In genomic region chr7:79523696-79524095, GRCm38 (mm10) we compare ENCODE assay signal across 15 mouse cellular contexts. TPM values are rescaled to one million over a fixed set of nuclear protein-coding genes. Genes with fewer than 3 reads are reported as not detected.
DNase-seq lines count a peak whose midpoint lies in the region; ATAC-seq and TF ChIP-seq lines count a peak whose summit lies in the region.
"Had no signal": no experiment of that assay in that cellular context is flagged by ENCODE, and none has a peak within 500 bp of the region (broad histone marks: within the 10 kb centered on the region; RNA-seq: fewer than 3 reads in every experiment).

No protein-coding gene starts in this region.

- ATAC-seq in forebrain, postnatal 0 days: no peak

- no peaks in the 10 kb centered on the region for H3K27me3 ChIP-seq in forebrain, postnatal 0 days (ENCODE audit: insufficient read depth, low read length)
- peaks cover 98% of the 10 kb centered on the region for H3K27me3 ChIP-seq in midbrain, embryonic 10.5 days (ENCODE audit: low read depth, poor library complexity, severe bottlenecking)

- H3K4me2 ChIP-seq in forebrain, postnatal 0 days (ENCODE audit: low read depth): no peak overlapping the region
- H3K4me2 ChIP-seq: heart, embryonic 15.5 days; liver, embryonic 13.5 days had no signal

- H3K4me1 ChIP-seq in forebrain, postnatal 0 days (ENCODE audit: insufficient read depth): peaks cover 46% of the 10 kb centered on the region
- peaks cover 100% of the 10 kb centered on the region for H3K4me1 ChIP-seq in midbrain, embryonic 10.5 days
- H3K4me1 ChIP-seq: liver, embryonic 13.5 days had no signal

- no peaks in the 10 kb centered on the region for H3K9me3 ChIP-seq in forebrain, postnatal 0 days (ENCODE audit: low read length)
- H3K9me3 ChIP-seq in midbrain, embryonic 10.5 days (replicated peaks): no peaks in the 10 kb centered on the region
- H3K9me3 ChIP-seq: heart, embryonic 15.5 days; liver, embryonic 13.5 days had no signal

- H3K9ac ChIP-seq in forebrain, postnatal 0 days: peak overlapping the region; percentile 33
- H3K9ac ChIP-seq: heart, embryonic 15.5 days; liver, embryonic 13.5 days had no signal

- H3K4me3 ChIP-seq in layer of hippocampus, adult 2 months: no peak overlapping the region
- H3K4me3 ChIP-seq in forebrain, postnatal 0 days (ENCODE audit: low read depth, low read length): no peak overlapping the region
- H3K4me3 ChIP-seq in midbrain, embryonic 10.5 days: no peak overlapping the region
- H3K4me3 ChIP-seq: heart, embryonic 15.5 days; liver, embryonic 13.5 days had no signal

- H3K27ac ChIP-seq in layer of hippocampus, adult 2 months: peak overlapping the region; percentile 85; the same call in 1 of the 2 replicates
- H3K27ac ChIP-seq in forebrain, postnatal 0 days (ENCODE audit: low read depth, low read length): peak overlapping the region; percentile 84
- peak overlapping the region; percentile 91 for H3K27ac ChIP-seq in midbrain, embryonic 10.5 days (replicated peaks)
- H3K27ac ChIP-seq: heart, embryonic 15.5 days; liver, embryonic 13.5 days had no signal

- no peak for DNase-seq in layer of hippocampus, adult 2 months (ENCODE audit: low spot score in 2 of 2)
- DNase-seq in layer of hippocampus, adult 9-10 months (ENCODE audit: low spot score): no peak
- peak; percentile 52 for DNase-seq in forebrain, postnatal 0 days
- DNase-seq in midbrain, embryonic 10.5 days (ENCODE audit: low spot score): no peak
- peak; percentile 74 to 81 for DNase-seq in right cerebral cortex, adult 2 months (ENCODE audit: low spot score in 2 of 2)
- DNase-seq in yolk sac, embryonic 10.5 days (ENCODE audit: low spot score): no peak
- no peak for DNase-seq in embryo, embryonic 9.5 days (ENCODE audit: extremely low spot score)
- no peak for DNase-seq in embryo, embryonic 11 days
- DNase-seq: adrenal gland, postnatal 14 days; cerebellum, adult 9-10 months; gastrocnemius, postnatal 10 days; kidney, adult 8-10 months; layer of hippocampus, adult 9-11 months; liver, embryonic 13.5 days had no signal

- H3K36me3 ChIP-seq in forebrain, postnatal 0 days (ENCODE audit: insufficient read depth): peaks cover 52% of the 10 kb centered on the region
- peaks cover 33% of the 10 kb centered on the region for H3K36me3 ChIP-seq in midbrain, embryonic 10.5 days
- H3K36me3 ChIP-seq: heart, embryonic 15.5 days; liver, embryonic 13.5 days had no signal

- no peak for TF ChIP-seq CTCF in layer of hippocampus, adult 2 months (conservative IDR thresholded peaks at IDR 0.05)
- no peak for TF ChIP-seq CTCF in forebrain, postnatal 0 days (IDR thresholded peaks at IDR 0.05; ENCODE audit: low read depth)

- WGBS in forebrain, postnatal 0 days: 25% methylated on average over 4 of the region's 4 CpGs
- WGBS in midbrain, embryonic 10.5 days: 87% methylated on average over 4 of the region's 4 CpGs

RNA-seq across cellular contexts. Expression of gene Polg, which starts 57.5 kb away (rescaled TPM):
- 100 to 1,000 TPM in 1 of 2 experiments, 10 to 100 TPM in 1; 76.5 to 101 TPM for total RNA-seq in layer of hippocampus, adult 2 months (2021)
- 51.1 and 52.9 TPM in 2 replicates for total RNA-seq in forebrain, postnatal 0 days (2014; rRNA removed)
- 17.4 and 19.4 TPM in 2 replicates for polyA plus RNA-seq in forebrain, postnatal 0 days (2015; fragmentation: Nextera tagmentation; extraction: Ambion mirVana)
- polyA plus RNA-seq in midbrain, embryonic 10.5 days (2016; fragmentation: Nextera tagmentation; extraction: Ambion mirVana): 41.3 and 43.2 TPM in 2 replicates

Comparison
In these comparisons a context has a peak if more than half of its experiments do, and no peak if none do; other contexts are left out.
1. DNase-seq: peak in forebrain, postnatal 0 days (single experiment) and right cerebral cortex, adult 2 months (2 of 2); none in layer of hippocampus, adult 2 months (0 of 2), layer of hippocampus, adult 9-10 months (single experiment), midbrain, embryonic 10.5 days (single experiment), yolk sac, embryonic 10.5 days (single experiment), embryo, embryonic 9.5 days (single experiment) and embryo, embryonic 11 days (single experiment).
2. Peak in every context shown above with its lines, with median percentiles within 50 percentile points of each other: H3K27ac ChIP-seq.